Mouse (Mus musculus): ENCODE results near the gene Ccni.
A peak's percentile ranks its signal among the peaks of the same experiment; 100 is the strongest.

Gene Ccni

GRCm38 (mm10) chr5:93198232-93198631 lies 8.1 kb downstream of the Ccni start:
- DNase-seq = no peak

- no peak for DNase-seq
Observed at GRCm38 (mm10) chr5:93190428-93190827, 15.9 kb downstream of the Ccni start.

GRCm38 (mm10) chr5:93189607-93190006 lies 16.7 kb downstream of the Ccni start:
- DNase-seq = no peak

GRCm38 (mm10) chr5:93184548-93184947 lies 21.7 kb downstream of the Ccni start:
- DNase-seq = no peak

GRCm38 (mm10) chr5:93183311-93183710 lies 23.0 kb downstream of the Ccni start:
- no peak for DNase-seq

GRCm38 (mm10) chr5:93180252-93180651 lies 26.0 kb downstream of the Ccni start:
- peak; percentile 58 for DNase-seq

- no peak for DNase-seq
Observed at GRCm38 (mm10) chr5:93178616-93179015, 27.7 kb downstream of the Ccni start.

DNA sequence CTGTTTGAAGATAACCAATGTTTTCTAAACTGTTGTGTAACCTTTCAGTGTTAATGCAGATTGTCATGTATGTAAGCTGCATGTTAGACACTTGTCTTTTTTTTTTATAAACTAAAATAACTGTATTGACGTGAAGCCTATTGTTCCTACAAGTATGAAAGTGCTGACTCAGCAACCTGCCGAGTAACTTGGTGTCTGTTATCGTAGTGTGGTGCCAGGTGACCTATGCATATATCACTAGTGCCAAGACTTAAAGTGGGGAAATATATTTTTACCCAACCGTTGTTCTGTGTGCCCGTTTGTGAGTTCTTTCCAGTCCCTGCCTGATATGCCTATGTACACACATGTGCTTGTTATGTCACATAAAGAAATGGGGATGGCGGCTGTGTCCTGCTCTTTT lies 31.6 kb downstream of the Ccni start:
- no peak for DNase-seq

GRCm38 (mm10) chr5:93172536-93172935 lies 33.8 kb downstream of the Ccni start:
- no peak for DNase-seq

- DNase-seq = no peak
Observed at GRCm38 (mm10) chr5:93171420-93171819, 34.9 kb downstream of the Ccni start.

DNA sequence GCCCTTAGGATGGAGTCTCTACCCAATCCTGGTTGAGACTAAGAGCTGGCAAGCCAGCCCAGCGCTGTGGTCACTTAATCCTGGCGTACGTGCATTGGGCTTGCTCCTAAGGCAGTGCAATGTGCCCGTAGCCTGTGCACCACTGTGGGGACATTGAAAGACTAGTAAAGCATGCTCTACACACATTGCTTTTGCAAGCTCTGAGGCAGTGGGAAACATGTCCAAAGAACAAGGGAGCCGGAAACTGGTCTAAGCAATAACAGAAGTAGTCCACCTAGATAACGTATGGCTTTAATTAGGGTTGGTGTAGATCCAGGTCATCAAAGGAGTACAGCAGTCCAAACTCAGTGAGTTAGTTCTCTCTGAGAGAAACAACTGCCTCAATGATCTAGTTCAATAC lies 37.6 kb downstream of the Ccni start:
- DNase-seq = no peak

DNA sequence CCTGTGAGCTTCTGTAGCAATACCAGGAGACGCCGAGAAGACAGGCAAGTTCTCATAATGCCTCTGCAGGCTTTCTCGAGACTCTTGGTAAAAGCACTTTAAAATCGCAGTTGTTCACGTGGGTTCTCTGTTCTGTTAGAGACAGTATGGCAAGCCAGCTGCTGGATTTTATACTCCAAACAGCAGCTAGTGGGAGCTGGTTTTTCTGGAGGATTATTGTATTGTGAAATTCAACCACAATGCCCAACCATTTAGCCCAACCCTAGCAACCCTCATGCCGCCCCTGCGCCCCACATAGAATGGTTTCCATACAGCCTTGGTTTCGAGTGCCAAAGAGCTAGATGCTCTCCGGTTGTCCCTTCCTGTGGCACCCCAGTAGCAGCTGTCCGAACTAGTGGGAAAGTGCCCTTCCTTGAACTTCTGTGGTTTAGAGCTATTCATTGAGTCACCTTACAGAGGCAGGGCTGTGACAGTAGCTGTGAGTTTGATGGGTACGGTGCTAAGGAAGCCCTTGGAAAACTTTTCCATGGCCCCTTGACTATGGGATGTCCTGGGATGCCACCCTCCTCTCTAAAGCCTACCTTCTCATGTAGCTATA lies 38.3 kb downstream of the Ccni start:
- DNase-seq = no peak

- DNase-seq = peak; percentile 86
Observed at GRCm38 (mm10) chr5:93163541-93163940, 42.8 kb downstream of the Ccni start.

DNA sequence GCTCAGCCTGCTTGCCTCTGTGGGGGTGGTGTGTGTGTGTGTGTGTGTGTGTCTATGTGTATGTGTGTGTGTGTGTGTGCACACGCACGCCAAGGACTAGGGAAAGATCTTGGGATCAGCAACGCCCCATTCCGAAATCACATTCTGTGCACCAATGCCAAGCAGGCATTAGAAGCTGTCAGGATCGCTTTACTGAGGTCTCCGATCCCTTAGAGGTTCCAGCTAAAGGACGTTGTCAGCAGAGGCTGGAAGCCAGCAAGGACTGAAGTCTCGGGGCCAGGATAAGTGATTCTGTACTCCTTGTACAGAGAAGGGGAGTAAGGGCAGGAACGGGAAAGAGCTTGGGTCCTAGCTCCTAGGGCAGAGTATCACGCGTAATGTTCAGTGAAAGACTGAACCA lies 51.9 kb downstream of the Ccni start:
- DNase-seq = no peak

- DNase-seq = peak; percentile 64
Observed at GRCm38 (mm10) chr5:93152451-93152850, 53.8 kb downstream of the Ccni start.

DNA sequence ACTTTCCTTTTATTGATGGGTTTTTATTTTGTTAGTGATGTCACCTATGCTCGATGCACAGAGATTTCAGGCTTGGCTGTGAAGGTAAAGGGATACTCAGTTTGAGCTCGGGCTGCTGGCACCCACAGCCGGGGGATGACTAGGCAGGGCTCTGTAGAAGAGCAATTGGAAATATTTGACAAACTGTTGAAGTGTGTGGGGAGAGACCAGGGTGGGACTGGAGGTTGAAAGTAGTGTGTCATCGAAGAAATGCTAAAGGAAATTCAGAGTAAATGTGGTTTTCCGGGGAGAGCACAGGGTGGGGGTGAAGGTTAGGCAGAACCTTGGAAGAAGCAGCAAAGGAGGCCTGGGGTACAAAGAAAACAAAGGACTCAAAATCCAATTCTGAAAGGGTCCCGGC lies 54.3 kb downstream of the Ccni start:
- no peak for DNase-seq

GRCm38 (mm10) chr5:93149969-93150777 lies 56.1 kb downstream of the Ccni start:
- peak; percentile 41 for DNase-seq

DNA sequence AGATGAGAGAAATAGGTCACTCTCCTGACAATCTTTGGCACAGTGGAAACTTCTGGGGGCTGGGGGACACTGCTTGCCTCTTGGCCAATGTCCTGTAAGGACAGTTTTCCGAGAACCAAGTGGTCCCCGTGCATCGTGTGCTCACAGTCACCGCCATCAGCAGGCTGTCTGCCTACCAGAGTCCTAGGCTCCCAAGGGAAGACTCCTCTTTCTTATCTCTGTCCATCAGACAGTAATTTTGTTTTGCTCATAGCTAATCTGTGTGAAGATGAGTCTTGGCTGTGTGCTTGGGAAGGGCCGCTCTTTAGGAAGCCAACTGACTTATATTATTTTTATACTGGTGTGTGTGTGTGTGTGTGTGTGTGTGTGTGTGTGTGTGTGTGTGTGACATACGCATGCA lies 60.8 kb downstream of the Ccni start:
- DNase-seq = no peak

DNA sequence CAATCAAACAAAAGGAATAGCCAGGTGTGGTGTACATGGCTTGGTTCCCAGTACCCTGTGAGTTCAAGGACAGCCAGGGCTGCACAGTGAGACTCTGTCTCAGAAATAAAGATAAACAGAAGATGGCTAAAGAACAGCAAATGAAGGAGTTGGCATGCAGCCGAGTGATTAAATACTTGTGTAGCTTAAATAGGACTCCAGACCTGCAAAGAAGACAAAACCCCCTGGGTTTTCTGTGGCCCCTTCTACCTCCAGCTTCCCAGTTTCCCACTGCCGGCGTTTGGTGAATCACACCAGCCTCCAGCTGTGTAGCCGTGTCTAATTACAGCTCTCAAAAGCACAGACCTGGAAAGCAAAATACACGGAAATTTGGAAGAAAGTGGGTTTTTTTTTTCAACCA lies 61.4 kb downstream of the Ccni start:
- no peak for DNase-seq

GRCm38 (mm10) chr5:93143360-93144091 lies 62.8 kb downstream of the Ccni start:
- DNase-seq = no peak

- DNase-seq = no peak
Observed at GRCm38 (mm10) chr5:93140747-93141146, 65.5 kb downstream of the Ccni start.

- no peak for DNase-seq
Observed at GRCm38 (mm10) chr5:93139350-93139749, 66.9 kb downstream of the Ccni start.

- peak; percentile 79 for DNase-seq
Observed at GRCm38 (mm10) chr5:93136956-93137586, 69.2 kb downstream of the Ccni start.

Data from lung, postnatal 36 days (tissue).